Mouse (Mus musculus) intestine, embryonic 14.5 days (tissue): Measurements from ENCODE around the gene Cmss1. TPM values are rescaled to one million over a fixed set of nuclear protein-coding genes. Genes with fewer than 3 reads are reported as not detected.

Experiments
- ATAC-seq: fragments of 200-750 bp; cut with Nextera tagmentation; replicated peaks from 2 replicates; pipeline ENCODE4 v1.8.0; 2017; ENCODE audit warnings: low read depth, moderate number of reproducible peaks, moderate TSS enrichment, moderate library complexity; ENCODE audit not compliant: low FRiP score, low TSS enrichment
- DNase-seq: peaks from one replicate; pipeline ENCODE4 v3.0.0-alpha.2; 2018; ENCODE audit warnings: low spot score
- H3K27ac ChIP-seq: fragments of 300-500 bp; sonication (generic); 2 replicates; pipeline ENCODE4 v1.5.1; 2014; ENCODE audit warnings: low read depth, mild to moderate bottlenecking, control low read depth
- H3K27me3 ChIP-seq: fragments of 300-500 bp; sonication (generic); replicated peaks from 2 replicates; pipeline ENCODE4 v1.6.1; 2014; ENCODE audit warnings: low read length, control low read depth; ENCODE audit not compliant: control insufficient read depth, insufficient read depth
- H3K36me3 ChIP-seq: fragments of 300-500 bp; sonication (generic); 2 replicates; pipeline ENCODE4 v1.6.1; 2014; ENCODE audit warnings: low read length, control low read depth; ENCODE audit not compliant: control insufficient read depth, insufficient read depth
- H3K4me1 ChIP-seq: fragments of 300-500 bp; sonication (generic); replicated peaks from 2 replicates; pipeline ENCODE4 v1.6.1; 2014; ENCODE audit warnings: low read length, control low read depth, mixed read lengths; ENCODE audit not compliant: control insufficient read depth, insufficient read depth
- H3K4me2 ChIP-seq: fragments of 300-500 bp; sonication (generic); 2 replicates; pipeline ENCODE4 v1.6.1; 2014; ENCODE audit warnings: low read length
- H3K4me3 ChIP-seq: fragments of 300-500 bp; sonication (generic); 2 replicates; pipeline ENCODE4 v1.5.1; 2014; ENCODE audit warnings: low read depth, low read length, control low read depth, mixed read lengths
- H3K9ac ChIP-seq: fragments of 300-500 bp; sonication (generic); 2 replicates; pipeline ENCODE4 v1.6.1; 2014; ENCODE audit warnings: mild to moderate bottlenecking, low read length
- H3K9me3 ChIP-seq: fragments of 300-500 bp; sonication (generic); 2 replicates; pipeline ENCODE4 v1.6.1; 2016; ENCODE audit warnings: low read length, control low read depth; ENCODE audit not compliant: control insufficient read depth
- WGBS: fragments of 180-500 bp; shearing (Covaris S2); extraction: QIAGEN DNeasy Blood & Tissue Kit; methylation state at CpG from one replicate; pipeline ENCODE4 v1.1.7; 2014; 5-methylcytosine and 5-hydroxymethylcytosine counted together
- polyA plus RNA-seq: library from polyadenylated mRNA; unstranded; fragments of >200 nt; fragmentation: Nextera tagmentation; extraction: Ambion mirVana; gene quantifications from 2 replicates; pipeline ENCODE4 v1.2.1, GENCODE M21; 2014

Cmss1 gene
- polyA plus RNA-seq, 1 experiment from 2014 or later: 56.0 TPM

DNA sequence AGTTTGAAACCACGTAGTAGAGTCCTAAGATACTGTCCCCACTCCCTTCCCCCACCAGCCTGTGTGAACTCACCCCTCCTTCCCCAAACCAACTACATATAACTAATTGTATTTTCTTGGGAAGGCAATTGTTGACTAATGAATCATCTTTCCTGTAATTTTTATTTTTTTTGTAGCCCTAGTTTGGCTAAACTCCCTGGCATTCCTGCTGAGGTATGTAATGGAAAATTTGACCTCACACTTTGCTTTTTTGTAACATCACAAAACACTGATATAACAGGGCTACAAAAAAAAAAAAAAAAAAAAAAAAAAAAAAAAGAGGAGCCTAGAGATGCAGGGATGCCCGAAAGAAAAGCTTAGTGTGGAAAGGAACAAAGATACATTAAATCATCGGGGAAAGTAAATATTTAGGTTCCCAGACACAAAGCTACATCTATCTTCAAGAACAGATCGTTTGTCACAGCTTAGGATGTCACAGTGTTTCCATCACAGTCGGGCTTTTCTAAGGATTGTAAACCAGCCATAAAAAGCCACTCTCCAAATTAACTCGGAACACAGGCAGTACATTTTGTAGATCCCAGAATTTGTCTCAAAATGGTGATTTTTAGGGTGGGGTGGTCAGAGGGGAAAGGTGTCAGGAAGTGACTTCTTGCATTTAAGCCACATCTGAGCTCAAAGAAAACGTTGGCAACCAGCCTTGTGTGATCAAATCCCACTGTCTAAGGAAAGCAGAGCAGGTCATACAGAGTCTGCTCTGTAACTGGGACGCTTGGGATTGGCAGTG lies 185.7 kb downstream of the Cmss1 start:
- Histone ChIP-seq H3K4me2 (no peak overlapping the region), H3K9ac (no peak overlapping the region), H3K27ac (peak overlapping the region; percentile 78), H3K9me3 (no peaks in the 10 kb centered on the region), H3K4me1 (peaks cover 35% of the 10 kb centered on the region), H3K27me3 (no peaks in the 10 kb centered on the region), H3K4me3 (no peak overlapping the region), H3K36me3 (no peaks in the 10 kb centered on the region)
- DNase-seq (no peak), ATAC-seq (no peak)
- WGBS: 12% methylated on average over 8 of the region's 8 CpGs

DNA sequence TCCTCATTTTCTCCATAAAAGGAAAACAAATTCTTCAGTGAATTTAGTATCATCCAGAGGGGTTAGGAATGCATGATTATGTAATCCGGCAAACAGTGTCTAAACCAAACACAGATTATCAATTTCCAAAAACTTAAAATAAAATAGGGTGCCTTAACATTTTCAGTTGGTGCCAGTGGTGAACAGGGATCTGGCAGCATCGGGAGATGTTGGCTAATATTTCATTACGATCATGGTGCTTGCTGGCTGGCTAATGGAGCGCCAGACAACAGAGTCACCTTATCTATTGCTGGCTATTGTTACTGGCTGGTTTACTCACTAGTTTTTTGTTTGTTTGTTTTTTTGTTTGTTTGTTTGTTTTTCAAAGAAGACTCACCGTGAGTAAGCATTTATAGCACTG lies 186.8 kb downstream of the Cmss1 start:
- no peak for DNase-seq
- Histone ChIP-seq H3K9me3 (no peaks in the 10 kb centered on the region), H3K27me3 (no peaks in the 10 kb centered on the region), H3K27ac (peak overlapping the region; percentile 78; the same call in 1 of the 2 replicates), H3K36me3 (no peaks in the 10 kb centered on the region), H3K4me1 (peaks cover 32% of the 10 kb centered on the region), H3K4me2 (no peak overlapping the region), H3K4me3 (no peak overlapping the region), H3K9ac (no peak overlapping the region)
- 78% methylated on average over 5 of the region's 5 CpGs for WGBS
- no peak for ATAC-seq

DNA sequence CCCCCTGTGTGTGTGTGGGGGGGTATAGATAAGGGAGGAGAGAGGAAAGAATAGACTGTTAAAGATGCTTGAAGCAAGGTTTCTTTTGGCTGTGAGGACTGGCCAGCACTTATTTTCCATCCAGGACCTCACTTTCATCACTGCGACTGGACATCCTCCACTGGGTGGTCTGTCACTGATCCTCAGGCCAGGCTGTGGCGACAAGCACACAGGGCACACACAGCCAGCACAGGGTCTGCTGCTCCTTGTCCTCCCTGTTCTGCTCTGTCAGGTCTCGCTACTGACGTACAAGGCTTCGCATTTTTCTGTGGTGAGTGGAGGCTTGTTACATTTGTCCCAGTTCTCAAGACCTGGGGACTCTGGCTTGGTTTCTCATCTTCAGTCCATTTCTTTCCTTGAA lies 187.3 kb downstream of the Cmss1 start:
- Histone ChIP-seq H3K9ac (no peak overlapping the region), H3K36me3 (no peaks in the 10 kb centered on the region), H3K27me3 (no peaks in the 10 kb centered on the region), H3K4me2 (no peak overlapping the region), H3K4me3 (no peak overlapping the region), H3K27ac (0 out of 2 replicates have a peak overlapping the region, but pooled peaks have one; percentile 11), H3K9me3 (no peaks in the 10 kb centered on the region), H3K4me1 (peaks cover 32% of the 10 kb centered on the region)
- DNase-seq: no peak
- WGBS: 44% methylated on average over 5 of the region's 5 CpGs
- no peak for ATAC-seq

DNA sequence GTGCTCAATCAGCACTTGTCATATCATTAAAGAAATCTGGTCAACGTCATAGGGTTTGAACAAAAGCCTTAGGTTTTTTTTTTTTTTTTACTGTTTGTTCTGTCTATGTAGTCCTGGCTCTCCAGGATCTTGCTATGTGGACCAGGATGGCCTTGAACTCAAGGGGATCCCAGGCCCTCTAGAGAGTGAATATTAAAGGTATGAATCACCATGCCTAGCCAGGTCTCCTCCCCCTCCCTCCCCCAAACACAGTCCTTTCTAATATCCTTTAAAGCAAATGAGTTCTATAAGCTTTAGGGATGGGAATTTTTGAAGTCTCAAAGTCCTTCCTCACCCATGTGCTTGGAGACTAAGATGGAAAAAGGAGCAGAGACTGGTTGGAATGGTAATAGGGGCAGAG lies 188.7 kb downstream of the Cmss1 start:
- H3K27me3 ChIP-seq: no peaks in the 10 kb centered on the region
- no peaks in the 10 kb centered on the region for H3K36me3 ChIP-seq
- no peak overlapping the region for H3K4me2 ChIP-seq
- no peak overlapping the region for H3K9ac ChIP-seq
- WGBS: 74% methylated on average over 1 of the region's 1 CpGs
- no peak overlapping the region for H3K4me3 ChIP-seq
- DNase-seq (no peak), ATAC-seq (no peak)
- no peaks in the 10 kb centered on the region for H3K9me3 ChIP-seq
- no peak overlapping the region for H3K27ac ChIP-seq
- H3K4me1 ChIP-seq: peaks cover 30% of the 10 kb centered on the region

DNA sequence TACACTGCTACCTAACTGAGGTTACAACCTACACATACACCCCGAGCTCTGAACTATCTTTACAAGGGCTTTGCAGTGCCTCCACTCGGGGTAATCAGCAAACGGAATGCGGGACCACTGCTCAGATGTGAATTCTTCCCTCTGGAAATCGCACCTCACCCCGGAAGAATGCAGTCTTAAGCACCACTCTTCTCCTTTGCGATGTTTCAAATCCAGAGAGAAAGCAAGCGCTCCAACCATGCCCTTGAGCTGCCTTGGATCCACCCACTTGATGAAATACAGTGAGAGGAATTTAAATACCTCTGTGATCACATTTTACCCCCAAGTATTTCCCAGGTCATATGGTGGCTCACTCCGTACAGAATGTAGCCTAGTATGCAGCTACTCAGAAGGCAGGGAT lies 189.6 kb downstream of the Cmss1 start:
- ATAC-seq: no peak
- Histone ChIP-seq H3K36me3 (no peaks in the 10 kb centered on the region), H3K9me3 (no peaks in the 10 kb centered on the region), H3K4me1 (peaks cover 20% of the 10 kb centered on the region), H3K27me3 (no peaks in the 10 kb centered on the region), H3K27ac (no peak overlapping the region), H3K4me2 (no peak overlapping the region), H3K4me3 (no peak overlapping the region), H3K9ac (no peak overlapping the region)
- DNase-seq: no peak
- 60% methylated on average over 9 of the region's 9 CpGs for WGBS

DNA sequence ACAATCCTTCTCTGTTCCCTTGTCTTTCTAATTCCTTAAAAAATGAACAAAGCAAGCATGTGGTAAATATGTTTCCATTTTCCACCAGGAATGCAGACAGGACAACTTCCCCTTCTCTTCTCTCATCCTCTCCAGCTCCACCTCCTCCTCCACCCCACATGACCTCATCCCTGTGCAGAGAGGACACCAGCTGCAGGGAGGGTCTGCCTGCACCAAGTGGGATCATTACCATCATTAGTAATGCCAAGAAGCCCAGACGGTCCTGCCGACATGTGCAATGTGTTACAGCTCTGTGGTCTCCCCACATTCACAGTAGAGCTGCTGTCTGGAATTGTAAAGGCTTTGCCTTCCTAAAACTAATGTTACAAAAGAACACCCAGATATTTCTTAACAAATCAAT lies 190.6 kb downstream of the Cmss1 start:
- H3K4me2 ChIP-seq: no peak overlapping the region
- ATAC-seq (no peak), DNase-seq (no peak)
- H3K9ac ChIP-seq: no peak overlapping the region
- no peaks in the 10 kb centered on the region for H3K27me3 ChIP-seq
- no peaks in the 10 kb centered on the region for H3K36me3 ChIP-seq
- H3K4me3 ChIP-seq: no peak overlapping the region
- 0 out of 2 replicates have a peak overlapping the region, but pooled peaks have one; percentile 10 for H3K27ac ChIP-seq
- H3K9me3 ChIP-seq: no peaks in the 10 kb centered on the region
- H3K4me1 ChIP-seq: peaks cover 12% of the 10 kb centered on the region; the same call in 1 of the 2 replicates
- 28% methylated on average over 2 of the region's 2 CpGs for WGBS

DNA sequence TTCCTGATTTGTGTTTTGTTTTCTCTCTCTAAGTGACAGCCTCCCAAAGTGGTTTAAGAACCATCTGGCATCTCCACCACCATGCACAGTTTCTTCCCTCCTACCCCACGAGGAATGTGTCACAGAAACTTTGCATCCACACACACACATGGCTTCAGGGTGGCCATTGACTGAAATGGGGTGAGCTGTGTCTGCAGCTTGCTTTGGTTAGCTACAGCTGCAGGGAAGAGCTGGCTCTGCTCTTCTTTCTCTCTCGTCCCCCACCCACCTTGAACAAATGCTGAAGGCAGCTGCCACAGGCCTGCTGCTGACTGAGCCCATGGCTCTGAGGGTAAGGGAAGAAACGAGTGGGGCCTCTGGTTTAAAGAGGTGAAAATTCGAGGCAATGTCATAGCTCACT lies 193.9 kb downstream of the Cmss1 start:
- no peak overlapping the region for H3K4me3 ChIP-seq
- ATAC-seq (no peak), DNase-seq (no peak)
- no peaks in the 10 kb centered on the region for H3K36me3 ChIP-seq
- H3K9me3 ChIP-seq: no peaks in the 10 kb centered on the region
- no peak overlapping the region for H3K4me2 ChIP-seq
- H3K27me3 ChIP-seq: no peaks in the 10 kb centered on the region
- no peak overlapping the region for H3K9ac ChIP-seq
- WGBS: 27% methylated on average over 4 of the region's 4 CpGs
- 0 out of 2 replicates have a peak, but pooled peaks cover 7% of the 10 kb centered on the region for H3K4me1 ChIP-seq
- no peak overlapping the region for H3K27ac ChIP-seq

DNA sequence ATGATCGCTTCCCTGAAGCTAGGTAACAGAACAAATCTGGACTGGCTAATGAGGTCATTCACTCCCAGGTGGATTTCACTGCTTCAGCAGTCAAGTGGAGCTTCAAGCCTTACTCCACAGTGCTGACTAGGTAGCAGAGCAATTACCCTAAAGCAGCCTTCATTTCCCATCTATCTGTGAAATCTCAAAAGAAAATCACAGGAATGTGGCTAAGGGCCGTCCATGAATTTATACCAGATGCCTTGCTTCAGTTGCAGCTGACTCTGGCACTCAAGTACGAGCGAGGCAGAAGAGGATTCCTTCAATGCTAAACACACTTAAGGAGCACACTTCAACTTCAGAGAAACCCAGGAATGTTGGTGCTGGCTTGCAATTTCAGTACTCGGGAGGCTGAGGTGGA lies 202.8 kb downstream of the Cmss1 start:
- no peaks in the 10 kb centered on the region for H3K27me3 ChIP-seq
- no peak overlapping the region for H3K27ac ChIP-seq

DNA sequence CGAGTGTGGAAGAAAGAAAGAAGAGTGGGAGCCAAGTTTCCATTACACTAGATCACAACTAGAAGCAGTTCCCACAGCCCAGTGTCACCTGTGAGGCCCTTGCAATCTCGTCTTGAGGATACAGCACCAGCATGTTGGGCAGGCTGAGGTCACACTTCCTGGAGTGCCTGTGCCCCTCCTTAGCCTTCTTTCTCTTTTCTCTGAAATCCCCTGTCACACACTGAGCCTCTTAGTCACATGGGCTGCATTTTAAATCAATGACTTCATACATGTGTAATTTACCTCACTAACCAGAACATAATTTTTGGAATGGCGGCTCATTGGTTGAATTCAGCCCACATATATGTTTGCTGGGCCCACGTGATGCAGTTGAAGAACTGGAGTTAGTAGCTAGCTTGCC lies 203.8 kb downstream of the Cmss1 start:
- Histone ChIP-seq H3K4me2 (no peak overlapping the region), H3K9ac (no peak overlapping the region), H3K36me3 (no peaks in the 10 kb centered on the region), H3K4me1 (peaks cover 15% of the 10 kb centered on the region), H3K27ac (peak overlapping the region; percentile 74; the same call in 1 of the 2 replicates), H3K4me3 (no peak overlapping the region), H3K9me3 (no peaks in the 10 kb centered on the region), H3K27me3 (no peaks in the 10 kb centered on the region)
- ATAC-seq (no peak), DNase-seq (no peak)
- WGBS: 84% methylated on average over 4 of the region's 4 CpGs

More for the DNA sequence above, 202.8 kb downstream of the Cmss1 start:
- DNase-seq (no peak), ATAC-seq (no peak)
- Histone ChIP-seq H3K4me2 (no peak overlapping the region), H3K4me1 (peaks cover 15% of the 10 kb centered on the region), H3K36me3 (no peaks in the 10 kb centered on the region), H3K9ac (no peak overlapping the region), H3K9me3 (no peaks in the 10 kb centered on the region), H3K4me3 (no peak overlapping the region)
- WGBS: 42% methylated on average over 5 of the region's 5 CpGs
